Mouse (Mus musculus): ENCODE data around the gene Fcgr1. TPM values are rescaled to one million over a fixed set of nuclear protein-coding genes. Genes with fewer than 3 reads are reported as not detected.
"Not testable (repeated sequence)": the region's sequence is repeated elsewhere in the genome, so short reads cannot be mapped to it uniquely, and the experiment has no call there.

The Fcgr1 gene
- polyA plus RNA-seq, 1 experiment from 2014 or later, result 3.8 TPM

GRCm38 (mm10) chr3:96289201-96289600 lies 4.6 kb downstream of the Fcgr1 start:
- H3K4me1 ChIP-seq (replicated peaks; ENCODE audit: control insufficient read depth, insufficient read depth), result no peaks in the 10 kb centered on the region
- no peaks in the 10 kb centered on the region for H3K9me3 ChIP-seq (ENCODE audit: control insufficient read depth, low read length)
- no peak overlapping the region for H3K9ac ChIP-seq (ENCODE audit: low read length)
- DNase-seq (ENCODE audit: low spot score) (no peak), ATAC-seq (ENCODE audit: low FRiP score, low TSS enrichment) (no peak)
- no peak overlapping the region for H3K27ac ChIP-seq (replicated peaks)
- no peaks in the 10 kb centered on the region for H3K36me3 ChIP-seq (ENCODE audit: control insufficient read depth, insufficient read depth, low read length)
- TF ChIP-seq CTCF (IDR thresholded peaks at IDR 0.05; ENCODE audit: low read depth) (no peak), EP300 (optimal IDR thresholded peaks at IDR 0.05) (no peak)
- no peak overlapping the region for H3K4me2 ChIP-seq (replicated peaks; ENCODE audit: low read depth)
- no peaks in the 10 kb centered on the region for H3K27me3 ChIP-seq (ENCODE audit: control insufficient read depth, insufficient read depth, low read length)
- WGBS, result 71% methylated on average over 3 of the region's 3 CpGs
- H3K4me3 ChIP-seq (ENCODE audit: low read depth, low read length), result no peak overlapping the region

GRCm38 (mm10) chr3:96287334-96287733 lies 6.4 kb downstream of the Fcgr1 start:
- not testable (repeated sequence) for H3K4me1 ChIP-seq (replicated peaks; ENCODE audit: control insufficient read depth, insufficient read depth); H3K27ac ChIP-seq (replicated peaks)

GRCm38 (mm10) chr3:96284457-96284856 lies 9.3 kb downstream of the Fcgr1 start:
- H3K4me3 ChIP-seq (ENCODE audit: low read depth, low read length), result no peak overlapping the region
- no peaks in the 10 kb centered on the region for H3K9me3 ChIP-seq (ENCODE audit: control insufficient read depth, low read length)
- 10% methylated on average over 4 of the region's 4 CpGs for WGBS
- no peak for ATAC-seq (ENCODE audit: low FRiP score, low TSS enrichment)
- DNase-seq (ENCODE audit: low spot score), result no peak
- H3K27me3 ChIP-seq (ENCODE audit: control insufficient read depth, insufficient read depth, low read length), result no peaks in the 10 kb centered on the region
- no peak overlapping the region for H3K9ac ChIP-seq (ENCODE audit: low read length)
- no peak overlapping the region for H3K27ac ChIP-seq (replicated peaks)
- no peaks in the 10 kb centered on the region for H3K4me1 ChIP-seq (replicated peaks; ENCODE audit: control insufficient read depth, insufficient read depth)
- TF ChIP-seq CTCF (IDR thresholded peaks at IDR 0.05; ENCODE audit: low read depth), result peak; percentile 75
- no peak for TF ChIP-seq EP300 (optimal IDR thresholded peaks at IDR 0.05)
- no peaks in the 10 kb centered on the region for H3K36me3 ChIP-seq (ENCODE audit: control insufficient read depth, insufficient read depth, low read length)
- no peak overlapping the region for H3K4me2 ChIP-seq (replicated peaks; ENCODE audit: low read depth)

More at GRCm38 (mm10) chr3:96287334-96287733, 6.4 kb downstream of the Fcgr1 start:
- H3K36me3 ChIP-seq (ENCODE audit: control insufficient read depth, insufficient read depth, low read length); H3K4me2 ChIP-seq (replicated peaks; ENCODE audit: low read depth); H3K9me3 ChIP-seq (ENCODE audit: control insufficient read depth, low read length); H3K27me3 ChIP-seq (ENCODE audit: control insufficient read depth, insufficient read depth, low read length); H3K9ac ChIP-seq (ENCODE audit: low read length); DNase-seq (ENCODE audit: low spot score); ATAC-seq (ENCODE audit: low FRiP score, low TSS enrichment); H3K4me3 ChIP-seq (ENCODE audit: low read depth, low read length): not testable (repeated sequence)
- 86% methylated on average over 11 of the region's 11 CpGs for WGBS
- TF ChIP-seq CTCF (IDR thresholded peaks at IDR 0.05; ENCODE audit: low read depth), result peak; percentile 85; the same call in 1 of the 2 replicates

GRCm38 (mm10) chr3:96280660-96281059 lies 13.1 kb downstream of the Fcgr1 start:
- no peaks in the 10 kb centered on the region for H3K9me3 ChIP-seq (ENCODE audit: control insufficient read depth, low read length)
- no peak overlapping the region for H3K9ac ChIP-seq (ENCODE audit: low read length)
- 65% methylated on average over 6 of the region's 6 CpGs for WGBS
- no peak overlapping the region for H3K4me2 ChIP-seq (replicated peaks; ENCODE audit: low read depth)
- DNase-seq (ENCODE audit: low spot score) (no peak), ATAC-seq (ENCODE audit: low FRiP score, low TSS enrichment) (no peak)
- no peaks in the 10 kb centered on the region for H3K36me3 ChIP-seq (ENCODE audit: control insufficient read depth, insufficient read depth, low read length)
- H3K4me1 ChIP-seq (replicated peaks; ENCODE audit: control insufficient read depth, insufficient read depth), result no peaks in the 10 kb centered on the region
- H3K27me3 ChIP-seq (ENCODE audit: control insufficient read depth, insufficient read depth, low read length), result no peaks in the 10 kb centered on the region
- TF ChIP-seq CTCF (IDR thresholded peaks at IDR 0.05; ENCODE audit: low read depth) (no peak), EP300 (optimal IDR thresholded peaks at IDR 0.05) (no peak)
- no peak overlapping the region for H3K27ac ChIP-seq (replicated peaks)
- no peak overlapping the region for H3K4me3 ChIP-seq (ENCODE audit: low read depth, low read length)

- peak overlapping the region; percentile 65 for H3K4me2 ChIP-seq (replicated peaks; ENCODE audit: low read depth)
- H3K27ac ChIP-seq (replicated peaks), result peak overlapping the region; percentile 77
- TF ChIP-seq EP300 (optimal IDR thresholded peaks at IDR 0.05) (no peak), CTCF (IDR thresholded peaks at IDR 0.05; ENCODE audit: low read depth) (peak; percentile 82)
- WGBS, result under 1% methylated on average over 49 of the region's 49 CpGs
- no peaks in the 10 kb centered on the region for H3K27me3 ChIP-seq (ENCODE audit: control insufficient read depth, insufficient read depth, low read length)
- DNase-seq (ENCODE audit: low spot score) (peak; percentile 91), ATAC-seq (ENCODE audit: low FRiP score, low TSS enrichment) (peak; percentile 94)
- peak overlapping the region; percentile 66 for H3K9ac ChIP-seq (ENCODE audit: low read length)
- H3K36me3 ChIP-seq (ENCODE audit: control insufficient read depth, insufficient read depth, low read length), result no peaks in the 10 kb centered on the region
- H3K9me3 ChIP-seq (ENCODE audit: control insufficient read depth, low read length), result no peaks in the 10 kb centered on the region
- H3K4me1 ChIP-seq (replicated peaks; ENCODE audit: control insufficient read depth, insufficient read depth), result no peaks in the 10 kb centered on the region
- H3K4me3 ChIP-seq (ENCODE audit: low read depth, low read length), result peak overlapping the region; percentile 42
Measured at GRCm38 (mm10) chr3:96277800-96278624, 15.8 kb downstream of the Fcgr1 start.

GRCm38 (mm10) chr3:96277428-96277799 lies 16.4 kb downstream of the Fcgr1 start:
- H3K4me3 ChIP-seq (ENCODE audit: low read depth, low read length), result peak overlapping the region; percentile 42
- ATAC-seq (ENCODE audit: low FRiP score, low TSS enrichment), result peak; percentile 4; the same call in 1 of the 2 replicates
- H3K9ac ChIP-seq (ENCODE audit: low read length), result peak overlapping the region; percentile 66
- H3K4me2 ChIP-seq (replicated peaks; ENCODE audit: low read depth), result peak overlapping the region; percentile 65
- peak; percentile 38 for DNase-seq (ENCODE audit: low spot score)
- 11% methylated on average over 8 of the region's 8 CpGs for WGBS
- no peak for TF ChIP-seq EP300 (optimal IDR thresholded peaks at IDR 0.05)
- peak; percentile 50 for TF ChIP-seq CTCF (IDR thresholded peaks at IDR 0.05; ENCODE audit: low read depth)
- no peaks in the 10 kb centered on the region for H3K27me3 ChIP-seq (ENCODE audit: control insufficient read depth, insufficient read depth, low read length)
- H3K4me1 ChIP-seq (replicated peaks; ENCODE audit: control insufficient read depth, insufficient read depth), result no peaks in the 10 kb centered on the region
- no peaks in the 10 kb centered on the region for H3K36me3 ChIP-seq (ENCODE audit: control insufficient read depth, insufficient read depth, low read length)
- H3K9me3 ChIP-seq (ENCODE audit: control insufficient read depth, low read length), result no peaks in the 10 kb centered on the region
- H3K27ac ChIP-seq (replicated peaks), result peak overlapping the region; percentile 77
